Mouse (Mus musculus): ENCODE data around the gene Aco1.

GRCm38 (mm10) chr4:40160591-40161434, 17.9 kb downstream of the Aco1 start:
- TF ChIP-seq POLR2A (IDR thresholded peaks at IDR 0.05; ENCODE audit: low read depth, low read length) = no peak
- no peak for TF ChIP-seq CTCF (IDR thresholded peaks at IDR 0.05; ENCODE audit: borderline replicate concordance, insufficient read depth, low read length)

Data from embryonic fibroblast, embryonic 13.5 days (primary cell).